Mouse (Mus musculus): ENCODE data around the gene Nelfe.

- no peak for TF ChIP-seq CTCF (IDR thresholded peaks at IDR 0.05; ENCODE audit: extremely low read depth, insufficient read length, insufficient replicate concordance, low read depth, low read length)
- no peak for TF ChIP-seq POLR2A (IDR thresholded peaks at IDR 0.05; ENCODE audit: low read depth, low read length)
Measured at GRCm38 (mm10) chr17:34850517-34851125, 430 bp downstream of the Nelfe start.
